ENCODE assay signal across 11 mouse cellular contexts in genomic region chr16:24629218-24630172, GRCm38 (mm10).
DNase-seq lines count a peak whose midpoint lies in the region.
"Had no signal": no experiment of that assay in that cellular context is flagged by ENCODE, and none has a peak within 500 bp of the region (broad histone marks: within the 10 kb centered on the region; RNA-seq: fewer than 3 reads in every experiment).

No protein-coding gene starts in this region.

- H3K36me3 ChIP-seq in splenic B cell, adult 2 months (ENCODE audit: control insufficient read depth, insufficient read depth, low read length, poor library complexity, severe bottlenecking): no peaks in the 10 kb centered on the region
- H3K36me3 ChIP-seq: midbrain, embryonic 10.5 days had no signal

- DNase-seq in heart, adult 18-20 months: peak; percentile 34 to 62
- DNase-seq in heart, postnatal 4 days: no peak
- peak; percentile 8 for DNase-seq in spleen, adult 12 weeks (ENCODE audit: low spot score)
- DNase-seq in spleen, postnatal 4 days (ENCODE audit: low spot score in 2 of 2): no peak
- peak; percentile 64 for DNase-seq in lung, postnatal 36 days
- DNase-seq in splenic B cell, adult 2 months (ENCODE audit: low read depth, low spot score): peak; percentile 94
- DNase-seq in retina, embryonic 14.5 days (ENCODE audit: low spot score): no peak
- no peak for DNase-seq in ovary, adult 18-20 months (ENCODE audit: low spot score)
- DNase-seq: kidney, postnatal 14 days; left cerebral cortex, postnatal 4 days had no signal

- H3K27me3 ChIP-seq in splenic B cell, adult 2 months (ENCODE audit: control insufficient read depth, insufficient read depth, low read length, poor library complexity, severe bottlenecking): no peaks in the 10 kb centered on the region; the same call in 1 of the 2 replicates

Comparison
In these comparisons a context has a peak if more than half of its experiments do, and no peak if none do; other contexts are left out.
1. DNase-seq: peak in heart, adult 18-20 months (2 of 2), spleen, adult 12 weeks (single experiment), lung, postnatal 36 days (single experiment) and splenic B cell, adult 2 months (single experiment); none in heart, postnatal 4 days (single experiment), spleen, postnatal 4 days (0 of 2), retina, embryonic 14.5 days (single experiment) and ovary, adult 18-20 months (single experiment).